Mouse (Mus musculus): ENCODE results near the gene Gm9903. TPM values are rescaled to one million over a fixed set of nuclear protein-coding genes. Genes with fewer than 3 reads are reported as not detected.
A peak's percentile ranks its signal among the peaks of the same experiment; 100 is the strongest.

The Gm9903 gene
- polyA plus RNA-seq, 1 experiment from 2014 or later: 0.79 TPM

DNA sequence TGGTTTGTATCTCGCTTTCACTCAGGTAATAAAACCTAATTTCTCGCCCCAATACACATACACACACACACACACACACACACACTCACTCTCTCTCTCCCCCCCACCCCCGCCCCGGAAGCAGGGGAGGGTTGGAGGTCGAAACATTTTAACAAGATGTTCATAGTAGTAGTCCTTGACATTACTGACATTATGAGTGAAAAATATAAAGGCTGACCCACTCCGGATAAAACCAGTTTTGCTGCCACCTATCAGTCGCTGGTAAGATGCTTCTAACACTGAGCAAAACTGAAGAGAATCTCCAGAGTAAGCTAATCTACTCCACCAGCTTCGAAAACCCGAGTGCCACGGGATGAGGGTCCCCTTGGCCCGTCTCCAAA is 21.8 kb downstream of the Gm9903 start:
- Histone ChIP-seq H3K4me1 (peaks cover 46% of the 10 kb centered on the region), H3K27me3 (no peaks in the 10 kb centered on the region), H3K27ac (peak overlapping the region; percentile 99), H3K36me3 (peaks cover 69% of the 10 kb centered on the region), H3K9me3 (replicated peaks) (no peaks in the 10 kb centered on the region), H3K9ac (peak overlapping the region; percentile 79), H3K4me3 (replicated peaks) (peak overlapping the region; percentile 83), H3K4me2 (peak overlapping the region; percentile 68)
- no peak for ATAC-seq (replicated peaks; ENCODE audit: low FRiP score)
- WGBS: under 1% methylated on average over 11 of the region's 11 CpGs

DNA sequence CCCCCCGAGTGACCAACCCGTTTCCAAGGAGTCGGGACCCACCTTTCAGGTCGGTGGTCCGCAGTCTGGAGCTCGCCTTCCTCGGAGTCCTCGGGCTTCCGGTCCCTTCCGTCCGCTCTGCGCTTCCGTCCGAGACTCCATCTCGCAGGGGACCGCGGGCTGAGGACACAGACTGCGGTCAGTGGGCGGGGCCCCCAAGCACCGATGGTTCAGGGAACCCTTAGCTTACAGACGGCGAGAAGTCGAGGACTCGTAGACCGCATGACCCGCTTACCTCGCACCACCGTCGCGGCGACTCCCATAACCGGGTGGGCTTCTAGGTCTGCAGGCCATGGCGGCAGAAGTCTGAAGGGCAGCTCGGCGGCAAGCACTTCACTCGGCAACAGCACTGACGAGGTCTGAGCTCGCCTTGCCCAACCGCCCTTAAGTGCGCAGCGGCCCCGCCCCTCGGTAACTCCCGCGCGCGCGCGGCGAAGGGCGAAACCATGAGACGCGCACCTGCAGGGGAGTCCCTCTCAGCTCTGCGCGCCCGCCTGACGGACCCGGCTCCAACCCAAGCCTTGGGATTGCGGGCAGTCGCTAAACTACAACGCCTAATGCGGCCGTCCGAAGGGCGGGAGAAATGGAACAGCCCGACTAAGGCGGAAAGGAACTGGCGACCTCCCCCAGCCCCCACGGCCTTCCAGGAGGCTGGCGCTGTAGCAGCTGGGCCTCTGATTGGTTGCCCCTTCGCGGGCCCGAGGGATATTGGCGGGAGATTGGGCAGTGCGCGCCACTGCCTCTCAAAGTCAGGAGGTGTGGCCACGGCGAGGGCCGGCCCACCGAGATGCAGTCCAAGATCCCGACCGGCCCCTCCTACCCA is 22.4 kb downstream of the Gm9903 start, which contains the start of gene Slbp:
Slbp (minus strand) TSS at position 654 of the 862 bp plus-strand sequence.
- Histone ChIP-seq H3K36me3 (peaks cover 63% of the 10 kb centered on the region), H3K4me2 (peak within 1 kb of the TSS; percentile 68), H3K9ac (peak within 1 kb of the TSS; percentile 79), H3K9me3 (replicated peaks) (no peaks in the 10 kb centered on the region), H3K27ac (peak within 1 kb of the TSS; percentile 99), H3K4me3 (replicated peaks) (peak within 1 kb of the TSS; percentile 83), H3K4me1 (peaks cover 52% of the 10 kb centered on the region), H3K27me3 (no peaks in the 10 kb centered on the region)
- WGBS: under 1% methylated on average over 82 of the region's 82 CpGs
- peak; percentile 97 for ATAC-seq (replicated peaks; ENCODE audit: low FRiP score)

DNA sequence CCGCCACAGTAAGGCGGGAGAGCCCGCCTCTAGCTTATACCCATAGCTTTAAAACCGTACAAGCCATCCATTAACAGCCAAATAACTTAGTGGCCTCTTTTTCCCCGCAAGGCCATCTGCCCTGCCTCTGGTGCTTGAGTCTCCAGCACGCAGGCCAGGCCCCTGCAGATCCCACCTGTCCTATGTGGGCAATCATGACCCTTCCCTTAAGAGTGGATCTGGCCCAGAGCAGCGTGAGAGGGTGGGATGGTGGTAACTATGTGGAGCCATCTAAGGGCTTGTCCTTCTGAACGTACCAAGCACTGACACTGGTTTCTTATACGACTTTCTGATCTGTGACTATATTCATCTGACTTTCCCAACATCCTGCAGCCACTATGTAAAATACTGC is 23.1 kb downstream of the Gm9903 start:
- Histone ChIP-seq H3K4me2 (peak overlapping the region; percentile 68), H3K36me3 (peaks cover 57% of the 10 kb centered on the region), H3K4me1 (peaks cover 52% of the 10 kb centered on the region), H3K27ac (peak overlapping the region; percentile 99), H3K27me3 (no peaks in the 10 kb centered on the region), H3K9ac (peak overlapping the region; percentile 51), H3K9me3 (replicated peaks) (no peaks in the 10 kb centered on the region), H3K4me3 (replicated peaks) (peak overlapping the region; percentile 83)
- 4% methylated on average over 9 of the region's 9 CpGs for WGBS
- peak; percentile 7; the same call in 1 of the 2 replicates for ATAC-seq (replicated peaks; ENCODE audit: low FRiP score)

DNA sequence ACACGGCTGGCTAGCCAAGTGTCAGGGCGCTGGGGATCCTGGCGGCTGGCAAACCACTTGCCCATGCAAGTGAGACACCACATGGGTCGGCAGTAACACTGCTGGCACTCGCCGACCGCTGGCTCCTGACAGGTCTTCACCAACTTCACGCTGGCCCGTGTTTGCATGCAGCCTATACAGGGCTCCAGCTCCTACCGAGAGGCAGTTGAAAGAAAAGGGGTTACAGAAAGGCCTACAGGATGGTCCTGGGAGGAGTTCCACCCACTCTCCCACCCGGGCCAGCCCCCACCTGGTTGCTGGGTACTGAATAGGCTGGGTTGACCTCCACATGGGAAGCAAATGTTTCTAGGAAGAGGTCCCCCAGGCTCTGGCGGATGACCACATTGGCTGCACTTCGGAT is 24.7 kb downstream of the Gm9903 start:
- H3K9me3 ChIP-seq (replicated peaks): no peaks in the 10 kb centered on the region
- peaks cover 42% of the 10 kb centered on the region for H3K36me3 ChIP-seq
- 97% methylated on average over 13 of the region's 13 CpGs for WGBS
- no peak overlapping the region for H3K27ac ChIP-seq
- no peak overlapping the region for H3K4me2 ChIP-seq
- no peak overlapping the region for H3K9ac ChIP-seq
- H3K4me1 ChIP-seq: peaks cover 57% of the 10 kb centered on the region
- ATAC-seq (replicated peaks; ENCODE audit: low FRiP score): no peak
- no peaks in the 10 kb centered on the region for H3K27me3 ChIP-seq
- H3K4me3 ChIP-seq (replicated peaks): no peak overlapping the region

DNA sequence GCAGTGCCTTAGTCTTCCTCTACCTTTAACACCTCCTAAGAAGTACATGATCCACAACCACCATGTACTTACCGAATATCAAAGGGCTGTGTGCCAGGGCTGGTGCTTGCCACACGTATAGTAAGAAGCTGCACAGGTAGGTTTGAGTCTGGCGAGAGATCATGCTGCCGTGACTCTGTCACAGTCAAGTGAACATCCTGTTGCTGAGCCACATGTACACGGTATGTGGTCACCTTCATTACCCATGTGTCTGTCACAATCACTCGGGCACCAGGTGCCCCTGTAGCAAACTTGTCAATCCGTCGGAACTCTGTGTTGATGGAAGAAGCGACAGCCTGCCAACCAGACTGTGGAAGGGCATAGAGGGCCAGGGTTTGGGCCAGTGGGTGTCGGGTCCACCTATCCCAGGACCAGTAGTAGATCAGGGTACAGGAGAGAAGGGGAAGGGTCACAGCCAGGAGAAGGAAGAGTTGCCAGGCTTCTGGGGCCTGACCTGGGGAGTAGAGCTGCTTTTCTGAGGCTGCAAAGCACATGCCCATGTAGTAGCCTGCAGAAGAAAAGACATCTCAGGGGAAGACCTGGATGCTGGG is 25.6 kb downstream of the Gm9903 start:
- H3K27ac ChIP-seq: no peak overlapping the region
- no peaks in the 10 kb centered on the region for H3K27me3 ChIP-seq
- 83% methylated on average over 10 of the region's 10 CpGs for WGBS
- no peak overlapping the region for H3K9ac ChIP-seq
- H3K4me1 ChIP-seq: peaks cover 58% of the 10 kb centered on the region
- no peak overlapping the region for H3K4me2 ChIP-seq
- peaks cover 37% of the 10 kb centered on the region for H3K36me3 ChIP-seq
- no peaks in the 10 kb centered on the region for H3K9me3 ChIP-seq (replicated peaks)
- ATAC-seq (replicated peaks; ENCODE audit: low FRiP score): no peak
- no peak overlapping the region for H3K4me3 ChIP-seq (replicated peaks)

DNA sequence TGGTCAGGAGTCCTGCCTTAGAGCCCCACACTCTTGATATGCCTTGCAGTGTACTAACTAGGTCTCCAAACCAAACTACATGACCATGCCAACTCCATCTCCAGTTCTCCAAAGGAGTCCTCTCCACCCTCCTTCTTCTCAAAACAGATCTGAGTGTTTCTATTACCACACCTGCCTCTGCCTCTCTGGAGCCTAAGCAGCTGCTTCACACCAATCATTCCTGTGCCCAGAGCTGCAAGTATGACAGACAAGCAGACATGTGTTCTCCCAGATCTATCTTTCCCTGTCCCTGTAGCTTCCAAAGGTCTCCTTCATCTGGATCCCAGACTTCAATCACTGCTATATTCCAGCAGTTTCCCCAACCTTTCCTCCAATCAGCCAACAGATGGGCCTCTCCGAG is 27.0 kb downstream of the Gm9903 start:
- peak overlapping the region; percentile 79 for H3K9ac ChIP-seq
- 24% methylated on average over 1 of the region's 1 CpGs for WGBS
- no peaks in the 10 kb centered on the region for H3K27me3 ChIP-seq
- ATAC-seq (replicated peaks; ENCODE audit: low FRiP score): no peak
- peaks cover 47% of the 10 kb centered on the region for H3K36me3 ChIP-seq
- H3K9me3 ChIP-seq (replicated peaks): no peaks in the 10 kb centered on the region
- peak overlapping the region; percentile 99 for H3K27ac ChIP-seq
- peak overlapping the region; percentile 84 for H3K4me3 ChIP-seq (replicated peaks)
- peak overlapping the region; percentile 73 for H3K4me2 ChIP-seq
- H3K4me1 ChIP-seq: peaks cover 51% of the 10 kb centered on the region

DNA sequence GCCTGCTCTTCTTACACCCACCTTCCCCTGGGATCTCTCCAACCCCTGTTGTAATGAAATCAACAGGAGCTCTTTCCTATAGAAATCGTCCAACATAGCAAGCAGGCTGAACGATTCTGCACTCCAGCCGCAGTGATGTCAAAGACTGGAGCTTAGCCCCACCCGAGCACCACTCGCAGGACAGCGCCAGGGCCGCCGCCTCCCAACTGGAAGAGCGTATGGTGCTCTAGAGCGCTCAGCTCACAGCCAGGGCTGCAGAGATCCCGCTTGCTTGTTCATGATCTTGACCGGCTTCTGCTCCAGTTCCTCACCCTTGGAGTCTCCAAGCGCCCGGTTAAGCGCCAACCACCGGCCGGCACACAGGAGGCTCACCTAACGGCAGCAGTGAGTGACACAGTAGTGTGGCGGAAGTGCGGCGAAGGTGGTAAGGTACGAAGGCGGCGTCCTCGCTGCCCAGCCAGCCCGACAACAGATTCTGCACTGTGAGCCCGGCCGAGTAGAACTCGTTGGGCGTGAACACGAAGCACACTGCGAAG is 27.6 kb downstream of the Gm9903 start:
- Histone ChIP-seq H3K4me2 (peak overlapping the region; percentile 73), H3K27ac (peak overlapping the region; percentile 99)
- under 1% methylated on average over 32 of the region's 32 CpGs for WGBS

DNA sequence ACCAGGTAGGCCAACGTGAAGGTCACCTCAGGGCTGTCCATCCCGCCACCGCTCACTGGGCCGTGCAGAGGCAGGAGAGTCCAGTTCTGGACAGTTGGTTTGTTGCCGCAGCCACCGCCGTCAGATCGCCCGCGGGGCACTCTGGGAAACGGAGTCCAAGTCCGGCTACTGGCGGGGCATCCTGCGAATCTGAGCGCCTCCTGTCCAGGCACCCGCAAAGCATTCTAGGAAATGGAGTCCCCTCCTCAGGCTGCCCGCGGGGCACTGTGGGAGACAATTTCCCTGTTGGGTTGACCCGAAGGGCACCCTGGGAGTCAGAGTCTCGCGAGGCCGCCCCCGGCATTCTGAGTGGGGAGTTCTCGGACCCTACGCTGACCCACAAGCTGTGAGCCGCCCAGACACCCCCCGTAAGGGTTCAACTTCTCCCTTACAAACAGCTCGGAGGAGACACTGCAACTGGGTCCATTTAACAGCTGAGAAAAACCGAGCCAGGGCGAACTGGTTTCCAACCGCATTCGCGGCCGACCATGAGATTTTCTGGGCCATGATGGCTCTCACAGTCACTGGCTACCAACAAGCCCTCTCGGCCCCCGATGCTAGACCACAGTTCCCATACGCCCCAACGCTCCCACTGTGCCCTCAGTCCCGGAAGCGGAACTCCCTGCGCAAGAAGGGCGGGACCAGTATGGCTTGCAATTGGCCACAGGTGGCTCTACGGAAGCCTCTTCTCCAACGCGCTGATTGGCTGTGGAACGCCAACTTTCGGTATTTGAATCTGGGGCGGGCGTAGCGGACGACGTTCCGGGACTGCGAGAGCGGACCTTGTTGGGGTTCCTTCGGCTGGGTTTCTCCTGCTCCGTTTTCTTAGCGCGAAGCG is 28.3 kb downstream of the Gm9903 start, which contains the start of the genes Tacc3 and Tmem129:
Tacc3 (plus strand) TSS at position 342 of the 877 bp plus-strand sequence.
Tmem129 (minus strand) TSS at position 630 of the 877 bp plus-strand sequence.
- WGBS: under 1% methylated on average over 60 of the region's 60 CpGs
- Histone ChIP-seq H3K4me3 (replicated peaks) (peak within 1 kb of the TSS; percentile 84), H3K9me3 (replicated peaks) (no peaks in the 10 kb centered on the region), H3K27ac (peak within 1 kb of the TSS; percentile 99), H3K36me3 (peaks cover 59% of the 10 kb centered on the region), H3K27me3 (no peaks in the 10 kb centered on the region), H3K4me1 (peaks cover 47% of the 10 kb centered on the region), H3K9ac (peak within 1 kb of the TSS; percentile 83), H3K4me2 (peak within 1 kb of the TSS; percentile 73)
- ATAC-seq (replicated peaks; ENCODE audit: low FRiP score): peak; percentile 96

More for the DNA sequence above, 27.6 kb downstream of the Gm9903 start:
- peak; percentile 41 for ATAC-seq (replicated peaks; ENCODE audit: low FRiP score)
- Histone ChIP-seq H3K4me3 (replicated peaks) (peak overlapping the region; percentile 84), H3K36me3 (peaks cover 53% of the 10 kb centered on the region), H3K9ac (peak overlapping the region; percentile 79), H3K4me1 (peaks cover 51% of the 10 kb centered on the region), H3K9me3 (replicated peaks) (no peaks in the 10 kb centered on the region), H3K27me3 (no peaks in the 10 kb centered on the region)

DNA sequence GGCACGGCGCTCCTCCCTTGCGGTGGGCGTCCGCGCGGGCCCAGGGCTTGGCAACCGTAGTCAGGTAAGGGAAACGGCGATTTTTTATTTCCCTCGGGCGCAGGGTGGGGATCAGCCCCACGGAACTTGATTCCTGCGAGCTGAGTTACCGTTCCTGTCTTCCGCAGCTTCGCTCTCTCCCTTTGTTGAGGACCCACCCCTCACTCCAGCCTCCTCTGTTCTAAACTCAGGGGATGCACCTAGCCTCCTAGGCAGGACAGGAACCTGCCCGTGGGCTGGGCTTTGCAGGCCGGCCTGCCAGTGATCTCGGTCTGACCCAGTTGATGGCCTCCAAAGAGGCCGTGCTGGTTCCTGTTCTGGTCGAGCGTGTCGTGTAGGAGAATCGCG is 28.9 kb downstream of the Gm9903 start:
- Histone ChIP-seq H3K27ac (peak overlapping the region; percentile 99), H3K36me3 (peaks cover 58% of the 10 kb centered on the region), H3K4me3 (replicated peaks) (peak overlapping the region; percentile 84), H3K4me2 (peak overlapping the region; percentile 73), H3K4me1 (peaks cover 42% of the 10 kb centered on the region), H3K27me3 (no peaks in the 10 kb centered on the region), H3K9ac (peak overlapping the region; percentile 83), H3K9me3 (replicated peaks) (no peaks in the 10 kb centered on the region)
- WGBS: 0% methylated on average over 26 of the region's 26 CpGs
- ATAC-seq (replicated peaks; ENCODE audit: low FRiP score): peak; percentile 3

DNA sequence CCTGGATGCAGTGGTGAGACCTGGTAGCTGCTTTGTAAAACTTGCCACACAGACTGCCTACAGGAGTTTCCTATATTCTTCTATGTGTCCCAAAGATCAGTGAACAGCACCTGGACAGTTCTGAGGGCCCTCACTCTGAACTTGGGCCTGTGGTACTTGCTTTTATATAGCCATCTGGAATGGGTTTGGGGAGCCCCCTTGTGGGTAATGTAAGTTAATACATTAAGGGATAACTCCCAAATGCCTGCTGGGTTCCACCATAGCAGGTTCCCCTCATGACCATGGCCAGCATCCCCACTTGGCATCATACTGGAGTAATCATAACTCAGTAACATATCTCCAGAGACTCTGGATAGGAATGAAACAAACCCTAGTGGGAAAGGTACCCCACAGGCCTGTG is 38.5 kb downstream of the Gm9903 start:
- Histone ChIP-seq H3K4me1 (no peaks in the 10 kb centered on the region), H3K4me3 (replicated peaks) (no peak overlapping the region), H3K9ac (no peak overlapping the region), H3K27ac (no peak overlapping the region), H3K27me3 (no peaks in the 10 kb centered on the region), H3K4me2 (no peak overlapping the region), H3K9me3 (replicated peaks) (no peaks in the 10 kb centered on the region), H3K36me3 (peaks cover 96% of the 10 kb centered on the region)
- no peak for ATAC-seq (replicated peaks; ENCODE audit: low FRiP score)

DNA sequence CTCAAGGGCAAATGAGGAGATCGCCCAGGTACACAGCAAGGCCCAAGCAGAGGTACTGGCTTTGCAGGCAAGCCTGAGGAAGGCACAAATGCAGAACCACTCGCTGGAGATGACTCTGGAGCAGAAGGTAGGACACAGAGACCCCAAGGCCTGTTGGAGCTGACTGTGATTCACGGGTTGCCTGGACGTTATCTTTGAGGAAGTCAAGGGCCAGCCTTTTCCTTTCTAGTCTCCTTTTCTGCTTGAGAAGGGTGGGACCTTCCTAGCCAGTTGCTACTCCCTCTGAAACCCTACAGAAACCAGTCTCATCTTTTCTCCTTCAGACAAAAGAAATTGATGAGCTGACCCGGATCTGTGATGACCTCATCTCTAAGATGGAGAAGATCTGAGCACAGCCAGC is 41.9 kb downstream of the Gm9903 start:
- 75% methylated on average over 5 of the region's 5 CpGs for WGBS
- no peak overlapping the region for H3K4me3 ChIP-seq (replicated peaks)
- peaks cover 70% of the 10 kb centered on the region for H3K36me3 ChIP-seq
- H3K4me2 ChIP-seq: no peak overlapping the region
- H3K4me1 ChIP-seq: 0 out of 2 replicates have a peak, but pooled peaks cover 4% of the 10 kb centered on the region
- H3K27me3 ChIP-seq: no peaks in the 10 kb centered on the region
- no peaks in the 10 kb centered on the region for H3K9me3 ChIP-seq (replicated peaks)
- ATAC-seq (replicated peaks; ENCODE audit: low FRiP score): no peak
- H3K9ac ChIP-seq: no peak overlapping the region
- no peak overlapping the region for H3K27ac ChIP-seq
